Comparison of ENCODE assay signal across 8 mouse cellular contexts in the genomic region with DNA sequence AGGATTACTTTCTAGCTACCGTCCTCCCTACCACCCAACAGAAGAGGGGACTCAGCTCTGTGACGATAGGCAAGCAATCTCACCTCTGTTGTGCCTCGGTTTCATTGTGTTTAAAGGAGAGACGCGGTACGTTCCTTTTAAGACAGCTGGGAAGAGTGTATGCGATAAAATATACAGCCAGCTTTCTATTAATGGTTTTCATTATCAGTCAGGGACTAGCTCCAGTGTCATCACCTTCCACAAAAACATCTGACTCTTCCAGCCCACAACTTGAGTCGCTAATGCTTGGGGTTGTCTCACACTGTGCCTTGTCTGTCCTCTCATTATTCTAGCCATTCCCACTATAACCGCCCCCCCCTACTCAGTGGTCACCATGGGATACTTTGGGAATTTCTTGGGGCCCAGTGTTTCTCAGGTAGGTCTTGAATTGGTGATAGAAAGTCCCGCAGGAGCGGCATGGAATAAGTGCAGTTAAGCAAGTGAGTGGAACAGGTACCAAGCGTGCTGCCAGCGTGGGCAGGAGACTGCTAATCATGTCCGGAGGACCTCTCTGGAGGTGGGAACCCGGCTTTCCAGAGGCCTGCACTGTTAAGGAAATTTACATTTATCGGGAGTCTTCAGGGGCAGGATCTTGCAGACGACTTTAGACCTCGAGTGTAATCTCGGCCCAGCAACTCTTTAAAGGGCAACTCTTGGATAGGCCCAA. TPM values are rescaled to one million over a fixed set of nuclear protein-coding genes. Genes with fewer than 3 reads are reported as not detected.
DNase-seq lines count a peak whose midpoint lies in the region; ATAC-seq lines count a peak whose summit lies in the region.

No protein-coding gene starts in this region.

- WGBS in hindbrain, embryonic 13.5 days = 41% methylated on average over 19 of the region's 19 CpGs
- 42% methylated on average over 19 of the region's 19 CpGs for WGBS in midbrain, embryonic 16.5 days

- no peaks in the 10 kb centered on the region; the same call in 1 of the 2 replicates for H3K4me1 ChIP-seq in brown adipose tissue, adult 24 weeks (ENCODE audit: control insufficient read depth, insufficient read depth, insufficient read length, low read length)
- H3K4me1 ChIP-seq in hindbrain, embryonic 13.5 days (replicated peaks) = peaks cover 33% of the 10 kb centered on the region
- peaks cover 28% of the 10 kb centered on the region for H3K4me1 ChIP-seq in midbrain, embryonic 16.5 days (ENCODE audit: control insufficient read depth, insufficient read depth, low read length)

- H3K9me3 ChIP-seq in hindbrain, embryonic 13.5 days = no peaks in the 10 kb centered on the region
- no peaks in the 10 kb centered on the region for H3K9me3 ChIP-seq in midbrain, embryonic 16.5 days (replicated peaks; ENCODE audit: control insufficient read depth, low read length, poor library complexity, severe bottlenecking)

- no peaks in the 10 kb centered on the region for H3K36me3 ChIP-seq in hindbrain, embryonic 13.5 days
- no peaks in the 10 kb centered on the region for H3K36me3 ChIP-seq in midbrain, embryonic 16.5 days (ENCODE audit: control insufficient read depth, insufficient read depth, low read length)

- H3K4me3 ChIP-seq in brown adipose tissue, adult 24 weeks (ENCODE audit: insufficient read depth, low read depth, low read length) = peak overlapping the region; percentile 55
- H3K4me3 ChIP-seq in hindbrain, embryonic 13.5 days = peak overlapping the region; percentile 71
- H3K4me3 ChIP-seq in midbrain, embryonic 16.5 days (ENCODE audit: low read depth, low read length) = peak overlapping the region; percentile 65

- H3K27me3 ChIP-seq in hindbrain, embryonic 13.5 days = peaks cover 7% of the 10 kb centered on the region
- H3K27me3 ChIP-seq in midbrain, embryonic 16.5 days (ENCODE audit: control insufficient read depth, insufficient read depth, low read depth, low read length) = no peaks in the 10 kb centered on the region

- peak overlapping the region; percentile 80 for H3K27ac ChIP-seq in brown adipose tissue, adult 24 weeks (replicated peaks; ENCODE audit: low read depth, low read length)
- H3K27ac ChIP-seq in hindbrain, embryonic 13.5 days = peak overlapping the region; percentile 73; the same call in 1 of the 2 replicates
- H3K27ac ChIP-seq in midbrain, embryonic 16.5 days (ENCODE audit: low read length) = no peak overlapping the region

- peak overlapping the region; percentile 82 for H3K9ac ChIP-seq in hindbrain, embryonic 13.5 days
- peak overlapping the region; percentile 80 for H3K9ac ChIP-seq in midbrain, embryonic 16.5 days (ENCODE audit: low read depth, low read length)

- no peak for ATAC-seq in hindbrain, embryonic 13.5 days (ENCODE audit: low FRiP score)
- no peak for ATAC-seq in midbrain, embryonic 16.5 days

- peak; percentile 37 for DNase-seq in kidney, postnatal 10 days
- no peak for DNase-seq in kidney, adult 11 months
- DNase-seq in gastrocnemius, postnatal 10 days = no peak
- DNase-seq in cerebellum, adult 8-10 months = no peak
- no peak for DNase-seq in lung, postnatal 4 days

- H3K4me2 ChIP-seq in hindbrain, embryonic 13.5 days = peak overlapping the region; percentile 92
- H3K4me2 ChIP-seq in midbrain, embryonic 16.5 days (ENCODE audit: low read length) = peak overlapping the region; percentile 73

RNA-seq across cellular contexts. Expression of a gene that starts 1.0 kb away (rescaled TPM):
- 2.7 and 2.8 TPM in 2 replicates for polyA plus RNA-seq in brown adipose tissue, adult 24 weeks (2012; ENCODE audit: insufficient read depth, insufficient read length, missing spikeins)
- 8.6 and 9.2 TPM in 2 replicates for polyA plus RNA-seq in hindbrain, embryonic 13.5 days (2015; fragmentation: Nextera tagmentation; extraction: Ambion mirVana)
- polyA plus RNA-seq in midbrain, embryonic 16.5 days (2015; fragmentation: Nextera tagmentation; extraction: Ambion mirVana) = 15.2 and 15.9 TPM in 2 replicates
- 10 to 100 TPM; 19.0 to 25.8 TPM for total RNA-seq in gastrocnemius, postnatal 10 days (2021)

RNA-seq across cellular contexts. Expression of a gene that starts 14.0 kb away (rescaled TPM):
- 2.0 TPM in 1 of 2 replicates, not detected in the other for polyA plus RNA-seq in brown adipose tissue, adult 24 weeks (2012; ENCODE audit: insufficient read depth, insufficient read length, missing spikeins)
- polyA plus RNA-seq in hindbrain, embryonic 13.5 days (2015; fragmentation: Nextera tagmentation; extraction: Ambion mirVana) = not detected in 2 replicates
- not detected in 2 replicates for polyA plus RNA-seq in midbrain, embryonic 16.5 days (2015; fragmentation: Nextera tagmentation; extraction: Ambion mirVana)
- total RNA-seq in gastrocnemius, postnatal 10 days (2021) = 10 to 100 TPM in 1 of 2 experiments, 1 to 10 TPM in 1; 6.6 to 10.8 TPM
